Mouse (Mus musculus) limb, embryonic 11.5 days (tissue): ENCODE measurements at regions not wholly inside any gene's neighbourhood (a gene's known extent, or its start where the extent isn't known, plus 50 kb on each side); places are given as distances from the start of the nearest gene placed in this dataset.
A peak's percentile ranks its signal among the peaks of the same experiment; 100 is the strongest.

Source experiments
- ATAC-seq: fragments of 200-750 bp; cut with Nextera tagmentation; 2 replicates; pipeline ENCODE4 v1.8.0; 2017; ENCODE audit warnings: low read depth; ENCODE audit not compliant: insufficient number of reproducible peaks, low FRiP score, low TSS enrichment
- DNase-seq: peaks from one replicate; pipeline ENCODE4 v3.0.0-alpha.2; 2015; ENCODE audit warnings: low spot score
- H3K27ac ChIP-seq: fragments of 300-500 bp; sonication (generic); replicated peaks from 2 replicates; pipeline ENCODE4 v1.5.1; 2014; ENCODE audit warnings: low read depth, mild to moderate bottlenecking, low read length
- H3K27me3 ChIP-seq: fragments of 300-500 bp; sonication (generic); 2 replicates; pipeline ENCODE4 v1.6.1; 2014; ENCODE audit warnings: mild to moderate bottlenecking, low read length, mixed read lengths; ENCODE audit not compliant: control insufficient read depth, insufficient read depth
- H3K36me3 ChIP-seq: fragments of 300-500 bp; sonication (generic); 2 replicates; pipeline ENCODE4 v1.6.1; 2014; ENCODE audit warnings: mild to moderate bottlenecking, low read length, moderate library complexity, mixed read lengths; ENCODE audit not compliant: control insufficient read depth, insufficient read depth
- H3K4me1 ChIP-seq: fragments of 300-500 bp; sonication (generic); 2 replicates; pipeline ENCODE4 v1.6.1; 2014; ENCODE audit warnings: low read length, mixed read lengths; ENCODE audit not compliant: control insufficient read depth, insufficient read depth
- H3K4me2 ChIP-seq: fragments of 300-500 bp; sonication (generic); 2 replicates; pipeline ENCODE4 v1.6.1; 2014; ENCODE audit warnings: low read depth, mild to moderate bottlenecking, moderate library complexity; ENCODE audit not compliant: severe bottlenecking
- H3K4me3 ChIP-seq: fragments of 300-500 bp; sonication (generic); 2 replicates; pipeline ENCODE4 v1.5.1; 2014; ENCODE audit warnings: low read depth, low read length
- H3K9ac ChIP-seq: fragments of 300-500 bp; sonication (generic); 2 replicates; pipeline ENCODE4 v1.6.1; 2014; ENCODE audit warnings: mild to moderate bottlenecking, low read length
- H3K9me3 ChIP-seq: fragments of 300-500 bp; sonication (generic); 2 replicates; pipeline ENCODE4 v1.6.1; 2016; ENCODE audit warnings: low read length; ENCODE audit not compliant: control insufficient read depth
- WGBS: fragments of 180-500 bp; shearing (Covaris S2); extraction: QIAGEN DNeasy Blood & Tissue Kit; methylation state at CpG from one replicate; pipeline ENCODE4 v1.1.7; 2014; 5-methylcytosine and 5-hydroxymethylcytosine counted together

DNA sequence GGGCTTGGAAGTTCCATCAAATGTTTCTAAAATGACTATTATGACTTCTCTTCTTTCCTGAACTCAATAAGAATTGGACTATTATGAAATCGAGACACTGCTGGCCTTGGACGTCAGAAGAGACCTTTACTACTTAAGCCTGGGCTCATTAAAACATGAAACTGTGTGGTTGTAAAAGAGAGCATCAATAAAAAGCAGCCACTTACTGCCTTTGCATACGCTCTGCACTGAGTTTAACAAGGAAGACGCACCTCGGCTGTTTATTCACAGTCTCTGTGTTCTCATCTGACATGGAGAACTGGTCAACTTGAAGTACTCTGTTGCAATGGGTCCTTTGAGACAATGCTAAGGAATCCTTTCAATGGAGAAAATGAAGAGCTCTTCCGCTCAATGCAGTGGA lies 399.8 kb upstream of the Dcn start:
- H3K36me3 ChIP-seq: no peaks in the 10 kb centered on the region
- no peak overlapping the region for H3K4me3 ChIP-seq
- H3K4me1 ChIP-seq: no peaks in the 10 kb centered on the region
- no peaks in the 10 kb centered on the region for H3K9me3 ChIP-seq
- H3K4me2 ChIP-seq: no peak overlapping the region
- WGBS: 41% methylated on average over 6 of the region's 6 CpGs
- H3K27ac ChIP-seq: no peak overlapping the region
- H3K27me3 ChIP-seq: no peaks in the 10 kb centered on the region
- H3K9ac ChIP-seq: no peak overlapping the region
- ATAC-seq (no peak), DNase-seq (no peak)

DNA sequence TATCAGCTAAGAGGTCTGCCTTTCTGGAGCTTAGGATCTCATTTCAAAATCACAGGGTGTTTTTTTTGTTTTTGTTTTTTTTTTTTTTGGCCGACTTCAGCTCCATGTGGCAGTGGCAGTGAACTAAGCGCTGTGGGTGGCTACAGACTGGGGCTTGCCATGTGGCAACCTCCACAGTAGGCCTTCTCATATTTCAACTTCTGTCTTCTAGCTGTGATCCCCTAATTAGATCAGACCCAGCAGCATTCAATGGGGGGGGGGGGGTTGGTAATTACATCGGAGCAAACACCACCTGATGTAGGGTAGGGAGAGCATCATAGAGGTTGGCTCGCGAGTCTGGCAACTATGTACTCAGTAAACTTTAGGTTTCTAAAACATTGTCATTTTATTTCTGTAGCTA lies 392.1 kb upstream of the Dcn start:
- no peaks in the 10 kb centered on the region for H3K9me3 ChIP-seq
- H3K27ac ChIP-seq: no peak overlapping the region
- no peak overlapping the region for H3K4me3 ChIP-seq
- H3K36me3 ChIP-seq: no peaks in the 10 kb centered on the region
- peak; percentile 42 for DNase-seq
- peak; percentile 69; the same call in 1 of the 2 replicates for ATAC-seq
- peaks cover 5% of the 10 kb centered on the region; the same call in 1 of the 2 replicates for H3K4me1 ChIP-seq
- no peaks in the 10 kb centered on the region for H3K27me3 ChIP-seq
- no peak overlapping the region for H3K9ac ChIP-seq
- 31% methylated on average over 5 of the region's 5 CpGs for WGBS
- no peak overlapping the region for H3K4me2 ChIP-seq

DNA sequence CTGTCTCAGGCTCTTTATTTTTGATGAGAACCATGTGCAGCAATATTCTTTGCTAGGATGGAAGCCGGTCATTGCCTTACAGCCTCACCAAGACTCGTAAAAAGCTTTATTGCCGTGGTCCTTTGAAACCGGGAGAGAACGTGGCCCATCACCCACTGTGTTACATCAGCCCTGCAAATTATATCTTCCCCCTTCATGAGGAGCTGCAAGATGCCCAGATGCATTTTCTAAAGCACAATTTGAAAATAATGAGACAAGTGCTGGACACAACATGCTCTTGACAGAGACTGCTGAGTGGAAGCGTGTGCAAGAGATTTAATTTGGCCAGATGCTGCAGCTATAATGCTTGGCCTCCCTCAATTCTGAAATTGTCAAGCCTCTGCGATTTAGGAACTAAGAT lies 389.2 kb upstream of the Dcn start:
- no peak overlapping the region for H3K4me3 ChIP-seq
- H3K36me3 ChIP-seq: no peaks in the 10 kb centered on the region
- H3K4me2 ChIP-seq: no peak overlapping the region
- H3K9me3 ChIP-seq: no peaks in the 10 kb centered on the region
- 24% methylated on average over 7 of the region's 7 CpGs for WGBS
- peak; percentile 44 for DNase-seq
- H3K27me3 ChIP-seq: no peaks in the 10 kb centered on the region
- no peak overlapping the region for H3K9ac ChIP-seq
- no peak overlapping the region for H3K27ac ChIP-seq
- H3K4me1 ChIP-seq: peaks cover 5% of the 10 kb centered on the region; the same call in 1 of the 2 replicates
- ATAC-seq: peak; percentile 16; the same call in 1 of the 2 replicates

DNA sequence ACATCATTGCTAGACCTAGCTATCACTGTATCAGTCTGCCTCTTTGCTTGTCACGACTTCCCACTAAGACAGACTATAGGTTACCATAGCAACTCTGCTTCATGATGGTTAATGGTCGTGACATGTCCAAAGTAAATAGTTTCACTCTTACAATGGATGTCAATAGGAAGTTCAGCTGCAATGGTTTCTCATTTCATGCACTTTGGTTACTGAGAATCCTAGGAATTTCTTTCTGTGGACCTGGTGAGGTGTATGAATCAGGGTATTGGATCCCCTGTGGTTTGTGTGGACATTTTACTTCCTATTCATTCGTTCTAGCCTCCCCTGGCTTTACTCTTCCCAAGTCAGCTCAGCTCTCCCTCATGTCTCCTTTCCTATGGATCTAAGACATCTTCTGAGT lies 385.5 kb upstream of the Dcn start:
- DNase-seq (no peak), ATAC-seq (no peak)
- Histone ChIP-seq H3K4me3 (no peak overlapping the region), H3K27me3 (no peaks in the 10 kb centered on the region), H3K9ac (no peak overlapping the region), H3K36me3 (no peaks in the 10 kb centered on the region), H3K4me1 (peaks cover 3% of the 10 kb centered on the region; the same call in 1 of the 2 replicates), H3K9me3 (no peaks in the 10 kb centered on the region), H3K27ac (no peak overlapping the region), H3K4me2 (no peak overlapping the region)
- WGBS: 69% methylated on average over 3 of the region's 3 CpGs

DNA sequence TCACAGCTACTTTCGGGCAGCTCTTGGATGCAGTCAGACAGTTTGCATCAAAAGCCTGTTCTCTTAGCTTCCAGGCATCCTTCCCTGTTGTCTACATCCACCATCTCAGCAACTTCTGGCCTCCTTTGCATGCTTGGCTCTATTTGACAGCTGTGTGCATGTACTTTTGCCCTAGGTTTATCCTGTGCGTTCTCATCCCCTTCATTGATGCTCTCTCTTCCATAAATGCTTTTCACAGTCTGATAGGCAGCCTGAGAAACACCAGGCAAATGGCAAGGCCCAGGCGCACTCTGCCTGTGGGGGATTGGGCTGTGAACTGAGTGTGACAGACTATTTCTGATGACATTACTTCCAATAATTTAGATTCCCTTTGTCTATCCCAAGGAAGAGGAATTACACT lies 364.9 kb upstream of the Dcn start:
- Histone ChIP-seq H3K4me3 (no peak overlapping the region), H3K27ac (no peak overlapping the region), H3K36me3 (no peaks in the 10 kb centered on the region), H3K4me1 (no peaks in the 10 kb centered on the region), H3K9me3 (no peaks in the 10 kb centered on the region), H3K9ac (no peak overlapping the region), H3K27me3 (no peaks in the 10 kb centered on the region), H3K4me2 (no peak overlapping the region)
- 88% methylated on average over 3 of the region's 3 CpGs for WGBS
- DNase-seq (no peak), ATAC-seq (no peak)

DNA sequence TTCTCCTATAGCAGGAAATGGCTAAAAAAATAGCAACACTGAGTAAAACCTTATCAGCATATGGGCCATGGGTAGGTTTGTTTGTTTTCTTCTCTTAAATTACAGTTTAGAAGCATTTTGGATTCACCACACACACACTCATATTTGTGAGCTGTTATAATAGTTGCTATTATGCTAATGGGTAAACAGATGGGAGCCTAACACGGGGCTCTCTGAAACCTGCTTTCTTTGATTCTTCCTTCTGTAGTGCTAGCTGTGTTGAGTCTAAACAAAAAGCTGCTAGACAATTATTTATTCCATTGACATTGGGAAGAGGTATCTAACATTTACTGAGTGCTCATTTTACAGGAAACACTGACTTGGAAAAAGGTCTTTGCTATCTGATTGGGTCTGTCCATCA lies 356.7 kb upstream of the Dcn start:
- Histone ChIP-seq H3K4me2 (no peak overlapping the region), H3K9me3 (no peaks in the 10 kb centered on the region), H3K36me3 (no peaks in the 10 kb centered on the region), H3K27ac (no peak overlapping the region), H3K4me3 (no peak overlapping the region), H3K27me3 (no peaks in the 10 kb centered on the region), H3K9ac (no peak overlapping the region), H3K4me1 (no peaks in the 10 kb centered on the region)
- ATAC-seq: no peak
- 92% methylated on average over 1 of the region's 1 CpGs for WGBS
- no peak for DNase-seq

DNA sequence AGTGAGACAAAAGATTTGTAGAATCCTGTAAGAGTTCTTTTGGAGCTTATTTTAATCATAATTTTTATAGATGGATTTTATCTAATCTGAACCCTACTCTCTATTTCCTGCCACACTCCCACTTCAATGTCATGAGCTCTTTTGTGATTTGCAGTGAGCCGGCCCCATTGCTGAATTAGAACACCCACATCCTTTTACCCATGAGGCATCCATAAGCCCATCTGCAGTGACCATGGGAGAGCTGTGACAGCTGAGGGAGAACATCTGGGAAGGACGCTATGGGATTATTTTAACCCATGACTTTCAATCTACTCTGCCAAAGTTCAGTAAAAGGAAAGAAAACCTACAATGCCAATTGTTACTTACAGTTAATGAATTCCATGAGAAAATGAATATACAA lies 337.8 kb upstream of the Dcn start:
- H3K9ac ChIP-seq: no peak overlapping the region
- no peaks in the 10 kb centered on the region for H3K4me1 ChIP-seq
- WGBS: 76% methylated on average over 2 of the region's 2 CpGs
- H3K36me3 ChIP-seq: no peaks in the 10 kb centered on the region
- no peaks in the 10 kb centered on the region for H3K9me3 ChIP-seq
- DNase-seq (no peak), ATAC-seq (no peak)
- no peaks in the 10 kb centered on the region for H3K27me3 ChIP-seq
- H3K4me2 ChIP-seq: no peak overlapping the region
- no peak overlapping the region for H3K4me3 ChIP-seq
- H3K27ac ChIP-seq: no peak overlapping the region

DNA sequence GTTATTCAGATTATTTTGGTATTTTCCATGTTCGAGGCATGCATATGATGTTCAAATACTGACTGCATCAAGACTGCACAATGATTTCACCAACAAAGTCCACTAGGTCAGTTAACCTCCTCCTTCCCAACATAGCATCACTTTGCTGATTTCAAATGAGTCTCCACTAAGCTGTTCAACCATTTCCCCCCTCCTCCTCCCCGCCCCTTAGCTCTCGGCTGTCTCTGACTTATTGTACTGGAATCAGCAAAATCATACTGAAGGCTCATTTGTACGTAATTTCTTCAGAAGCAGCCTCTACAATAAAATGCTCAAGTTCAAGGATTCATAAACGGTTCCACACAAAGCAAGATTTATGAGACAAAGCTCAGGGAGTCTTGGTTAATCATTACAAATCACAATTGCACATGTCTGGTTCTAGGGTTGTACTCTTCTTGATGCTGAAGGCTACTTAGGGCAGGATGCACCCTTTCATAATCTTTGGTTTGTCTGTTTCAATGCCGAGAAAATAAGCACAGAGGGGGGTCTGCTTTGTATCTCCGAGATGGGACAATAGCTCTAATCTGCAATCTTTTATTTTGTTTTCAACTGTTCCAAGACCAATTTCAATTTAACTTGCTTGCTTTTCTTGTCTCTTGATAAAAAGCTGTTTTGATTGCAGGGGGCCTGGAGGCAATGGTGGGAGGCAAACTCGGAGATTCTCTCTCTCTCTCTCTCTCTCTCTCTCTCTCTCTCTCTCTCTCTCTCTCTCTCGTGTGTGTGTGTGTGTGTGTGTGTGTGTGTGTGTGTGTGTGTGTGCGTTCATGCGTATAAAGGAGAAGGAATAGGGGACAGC lies 320.6 kb upstream of the Dcn start:
- H3K4me2 ChIP-seq: no peak overlapping the region
- H3K4me3 ChIP-seq: no peak overlapping the region
- H3K27ac ChIP-seq: no peak overlapping the region
- H3K36me3 ChIP-seq: no peaks in the 10 kb centered on the region
- WGBS: 76% methylated on average over 11 of the region's 11 CpGs
- DNase-seq: no peak
- no peaks in the 10 kb centered on the region for H3K4me1 ChIP-seq
- no peak for ATAC-seq
- no peaks in the 10 kb centered on the region for H3K27me3 ChIP-seq
- no peak overlapping the region for H3K9ac ChIP-seq
- H3K9me3 ChIP-seq: no peaks in the 10 kb centered on the region

DNA sequence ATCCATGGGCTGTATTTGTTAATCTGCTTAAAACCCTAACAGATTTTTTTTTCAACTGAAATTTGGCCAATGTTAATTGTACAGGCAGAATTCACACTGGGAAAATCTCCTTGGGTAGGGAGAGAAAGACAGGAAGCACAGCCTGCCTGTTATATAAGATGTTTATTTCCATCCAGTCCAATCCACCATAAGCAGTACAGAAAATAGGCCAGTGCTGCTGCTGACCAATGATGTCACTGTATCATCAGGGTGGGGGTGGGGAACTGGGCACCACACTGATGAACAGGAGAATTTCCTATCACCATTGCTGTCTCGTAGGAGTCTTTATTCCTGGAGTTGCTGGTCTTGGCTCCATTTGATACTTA lies 320.0 kb upstream of the Dcn start:
- DNase-seq: no peak
- no peak overlapping the region for H3K4me3 ChIP-seq
- H3K9ac ChIP-seq: no peak overlapping the region
- no peak overlapping the region for H3K4me2 ChIP-seq
- no peaks in the 10 kb centered on the region for H3K27me3 ChIP-seq
- H3K36me3 ChIP-seq: no peaks in the 10 kb centered on the region
- H3K4me1 ChIP-seq: no peaks in the 10 kb centered on the region
- ATAC-seq: no peak
- no peaks in the 10 kb centered on the region for H3K9me3 ChIP-seq
- no peak overlapping the region for H3K27ac ChIP-seq
- 83% methylated on average over 1 of the region's 1 CpGs for WGBS
